Mouse (Mus musculus): ENCODE data around the gene Fam107a. TPM values are rescaled to one million over a fixed set of nuclear protein-coding genes. Genes with fewer than 3 reads are reported as not detected.
"Not testable (repeated sequence)": the region's sequence is repeated elsewhere in the genome, so short reads cannot be mapped to it uniquely, and the experiment has no call there.

The Fam107a gene
- polyA plus RNA-seq, 1 experiment from 2014 or later, result 0.15 TPM

GRCm38 (mm10) chr14:8308650-8309049, 9.2 kb downstream of the Fam107a start:
- no peaks in the 10 kb centered on the region for H3K4me1 ChIP-seq (ENCODE audit: control insufficient read depth, insufficient read depth, low read length)
- H3K36me3 ChIP-seq (ENCODE audit: control insufficient read depth, insufficient read depth, low read length), result no peaks in the 10 kb centered on the region
- DNase-seq (ENCODE audit: low spot score) (no peak), ATAC-seq (no peak)
- H3K9me3 ChIP-seq (replicated peaks; ENCODE audit: control insufficient read depth, low read length), result no peaks in the 10 kb centered on the region
- H3K4me2 ChIP-seq (ENCODE audit: low read length), result no peak overlapping the region
- 79% methylated on average over 3 of the region's 3 CpGs for WGBS
- no peak overlapping the region for H3K27ac ChIP-seq (ENCODE audit: low read depth, low read length)
- no peak overlapping the region for H3K4me3 ChIP-seq (ENCODE audit: low read depth, low read length)
- H3K9ac ChIP-seq (ENCODE audit: low read length), result no peak overlapping the region
- no peaks in the 10 kb centered on the region for H3K27me3 ChIP-seq (replicated peaks; ENCODE audit: control insufficient read depth, insufficient read depth, low read length)

- no peak overlapping the region for H3K4me2 ChIP-seq (ENCODE audit: low read length)
- ATAC-seq, result no peak
- no peaks in the 10 kb centered on the region for H3K27me3 ChIP-seq (replicated peaks; ENCODE audit: control insufficient read depth, insufficient read depth, low read length)
- no peaks in the 10 kb centered on the region for H3K36me3 ChIP-seq (ENCODE audit: control insufficient read depth, insufficient read depth, low read length)
- H3K4me3 ChIP-seq (ENCODE audit: low read depth, low read length), result no peak overlapping the region
- peaks cover 2% of the 10 kb centered on the region; the same call in 1 of the 2 replicates for H3K4me1 ChIP-seq (ENCODE audit: control insufficient read depth, insufficient read depth, low read length)
- WGBS, result 91% methylated on average over 6 of the region's 6 CpGs
- no peak overlapping the region for H3K9ac ChIP-seq (ENCODE audit: low read length)
- no peak overlapping the region for H3K27ac ChIP-seq (ENCODE audit: low read depth, low read length)
- H3K9me3 ChIP-seq (replicated peaks; ENCODE audit: control insufficient read depth, low read length), result no peaks in the 10 kb centered on the region
- DNase-seq (ENCODE audit: low spot score), result no peak
Observed at GRCm38 (mm10) chr14:8306884-8307283, 10.9 kb downstream of the Fam107a start.

GRCm38 (mm10) chr14:8305014-8305413, 12.8 kb downstream of the Fam107a start:
- Histone ChIP-seq H3K27ac (ENCODE audit: low read depth, low read length) (no peak overlapping the region), H3K27me3 (replicated peaks; ENCODE audit: control insufficient read depth, insufficient read depth, low read length) (no peaks in the 10 kb centered on the region), H3K9me3 (replicated peaks; ENCODE audit: control insufficient read depth, low read length) (no peaks in the 10 kb centered on the region), H3K4me2 (ENCODE audit: low read length) (no peak overlapping the region), H3K4me3 (ENCODE audit: low read depth, low read length) (no peak overlapping the region), H3K9ac (ENCODE audit: low read length) (no peak overlapping the region), H3K4me1 (ENCODE audit: control insufficient read depth, insufficient read depth, low read length) (peaks cover 2% of the 10 kb centered on the region; the same call in 1 of the 2 replicates), H3K36me3 (ENCODE audit: control insufficient read depth, insufficient read depth, low read length) (no peaks in the 10 kb centered on the region)
- DNase-seq (ENCODE audit: low spot score) (no peak), ATAC-seq (no peak; the same call in 1 of the 2 replicates)
- 64% methylated on average over 3 of the region's 3 CpGs for WGBS

- H3K4me1 ChIP-seq (ENCODE audit: control insufficient read depth, insufficient read depth, low read length), result peaks cover 2% of the 10 kb centered on the region; the same call in 1 of the 2 replicates
- H3K36me3 ChIP-seq (ENCODE audit: control insufficient read depth, insufficient read depth, low read length), result no peaks in the 10 kb centered on the region
- H3K9me3 ChIP-seq (replicated peaks; ENCODE audit: control insufficient read depth, low read length), result no peaks in the 10 kb centered on the region
- H3K4me3 ChIP-seq (ENCODE audit: low read depth, low read length), result no peak overlapping the region
- no peak overlapping the region for H3K4me2 ChIP-seq (ENCODE audit: low read length)
- ATAC-seq, result no peak
- H3K27ac ChIP-seq (ENCODE audit: low read depth, low read length), result no peak overlapping the region
- DNase-seq (ENCODE audit: low spot score), result no peak
- H3K9ac ChIP-seq (ENCODE audit: low read length), result no peak overlapping the region
- no peaks in the 10 kb centered on the region for H3K27me3 ChIP-seq (replicated peaks; ENCODE audit: control insufficient read depth, insufficient read depth, low read length)
Observed at GRCm38 (mm10) chr14:8304082-8304481, 13.7 kb downstream of the Fam107a start.

- no peak overlapping the region for H3K4me2 ChIP-seq (ENCODE audit: low read length)
- H3K4me3 ChIP-seq (ENCODE audit: low read depth, low read length), result no peak overlapping the region
- no peaks in the 10 kb centered on the region for H3K9me3 ChIP-seq (replicated peaks; ENCODE audit: control insufficient read depth, low read length)
- no peaks in the 10 kb centered on the region for H3K36me3 ChIP-seq (ENCODE audit: control insufficient read depth, insufficient read depth, low read length)
- ATAC-seq (peak; percentile 46), DNase-seq (ENCODE audit: low spot score) (peak; percentile 60)
- no peaks in the 10 kb centered on the region for H3K27me3 ChIP-seq (replicated peaks; ENCODE audit: control insufficient read depth, insufficient read depth, low read length)
- H3K27ac ChIP-seq (ENCODE audit: low read depth, low read length), result no peak overlapping the region
- WGBS, result 7% methylated on average over 10 of the region's 10 CpGs
- H3K4me1 ChIP-seq (ENCODE audit: control insufficient read depth, insufficient read depth, low read length), result peaks cover 2% of the 10 kb centered on the region; the same call in 1 of the 2 replicates
- H3K9ac ChIP-seq (ENCODE audit: low read length), result no peak overlapping the region
Observed at GRCm38 (mm10) chr14:8302687-8303086, 15.1 kb downstream of the Fam107a start.

GRCm38 (mm10) chr14:8300281-8300680, 17.5 kb downstream of the Fam107a start:
- 23% methylated on average over 8 of the region's 8 CpGs for WGBS
- no peaks in the 10 kb centered on the region for H3K36me3 ChIP-seq (ENCODE audit: control insufficient read depth, insufficient read depth, low read length)
- no peak for ATAC-seq
- H3K4me2 ChIP-seq (ENCODE audit: low read length), result no peak overlapping the region
- H3K4me3 ChIP-seq (ENCODE audit: low read depth, low read length), result no peak overlapping the region
- peak; percentile 57 for DNase-seq (ENCODE audit: low spot score)
- no peak overlapping the region for H3K27ac ChIP-seq (ENCODE audit: low read depth, low read length)
- peaks cover 2% of the 10 kb centered on the region; the same call in 1 of the 2 replicates for H3K4me1 ChIP-seq (ENCODE audit: control insufficient read depth, insufficient read depth, low read length)
- no peaks in the 10 kb centered on the region for H3K9me3 ChIP-seq (replicated peaks; ENCODE audit: control insufficient read depth, low read length)
- H3K9ac ChIP-seq (ENCODE audit: low read length), result no peak overlapping the region
- no peaks in the 10 kb centered on the region for H3K27me3 ChIP-seq (replicated peaks; ENCODE audit: control insufficient read depth, insufficient read depth, low read length)

- WGBS, result 66% methylated on average over 5 of the region's 5 CpGs
- ATAC-seq, result no peak
Observed at GRCm38 (mm10) chr14:8297889-8298293, 19.9 kb downstream of the Fam107a start.

GRCm38 (mm10) chr14:8294257-8294656, 23.6 kb downstream of the Fam107a start:
- Histone ChIP-seq H3K9ac (ENCODE audit: low read length) (no peak overlapping the region), H3K4me3 (ENCODE audit: low read depth, low read length) (no peak overlapping the region), H3K4me2 (ENCODE audit: low read length) (no peak overlapping the region), H3K27ac (ENCODE audit: low read depth, low read length) (no peak overlapping the region), H3K27me3 (replicated peaks; ENCODE audit: control insufficient read depth, insufficient read depth, low read length) (no peaks in the 10 kb centered on the region), H3K9me3 (replicated peaks; ENCODE audit: control insufficient read depth, low read length) (no peaks in the 10 kb centered on the region), H3K4me1 (ENCODE audit: control insufficient read depth, insufficient read depth, low read length) (no peaks in the 10 kb centered on the region), H3K36me3 (ENCODE audit: control insufficient read depth, insufficient read depth, low read length) (no peaks in the 10 kb centered on the region)
- ATAC-seq (no peak), DNase-seq (ENCODE audit: low spot score) (no peak)
- WGBS, result 95% methylated on average over 1 of the region's 1 CpGs

More at GRCm38 (mm10) chr14:8297889-8298293, 19.9 kb downstream of the Fam107a start:
- H3K4me1 ChIP-seq (ENCODE audit: control insufficient read depth, insufficient read depth, low read length), result peaks cover 2% of the 10 kb centered on the region; the same call in 1 of the 2 replicates
- H3K4me3 ChIP-seq (ENCODE audit: low read depth, low read length), result no peak overlapping the region
- H3K27ac ChIP-seq (ENCODE audit: low read depth, low read length), result no peak overlapping the region
- no peaks in the 10 kb centered on the region for H3K27me3 ChIP-seq (replicated peaks; ENCODE audit: control insufficient read depth, insufficient read depth, low read length)
- DNase-seq (ENCODE audit: low spot score), result peak; percentile 32
- no peaks in the 10 kb centered on the region for H3K9me3 ChIP-seq (replicated peaks; ENCODE audit: control insufficient read depth, low read length)
- H3K36me3 ChIP-seq (ENCODE audit: control insufficient read depth, insufficient read depth, low read length), result no peaks in the 10 kb centered on the region
- H3K9ac ChIP-seq (ENCODE audit: low read length), result no peak overlapping the region
- no peak overlapping the region for H3K4me2 ChIP-seq (ENCODE audit: low read length)

GRCm38 (mm10) chr14:8286595-8286994, 31.2 kb downstream of the Fam107a start:
- not testable (repeated sequence) for DNase-seq (ENCODE audit: low spot score); H3K27me3 ChIP-seq (replicated peaks; ENCODE audit: control insufficient read depth, insufficient read depth, low read length); H3K36me3 ChIP-seq (ENCODE audit: control insufficient read depth, insufficient read depth, low read length); H3K9ac ChIP-seq (ENCODE audit: low read length); H3K4me2 ChIP-seq (ENCODE audit: low read length); H3K9me3 ChIP-seq (replicated peaks; ENCODE audit: control insufficient read depth, low read length); H3K4me3 ChIP-seq (ENCODE audit: low read depth, low read length); H3K27ac ChIP-seq (ENCODE audit: low read depth, low read length); H3K4me1 ChIP-seq (ENCODE audit: control insufficient read depth, insufficient read depth, low read length)
- ATAC-seq, result peak; percentile 57; the same call in 1 of the 2 replicates
- 82% methylated on average over 5 of the region's 5 CpGs for WGBS

Measured in forebrain, embryonic 14.5 days (tissue).